Mouse (Mus musculus) ES-Bruce4 (cell line): ENCODE measurements around the gene Rnf222. TPM values are rescaled to one million over a fixed set of nuclear protein-coding genes. Genes with fewer than 3 reads are reported as not detected.

ENCODE experiments used
- H3K27ac ChIP-seq: 2 replicates; pipeline ENCODE4 v1.5.1; 2012; ENCODE audit warnings: low read length, inconsistent platforms; ENCODE audit not compliant: insufficient read depth
- H3K27me3 ChIP-seq: 2 replicates; pipeline ENCODE4 v1.6.1; 2012; ENCODE audit warnings: mild to moderate bottlenecking, low read length, inconsistent platforms; ENCODE audit not compliant: control insufficient read depth, poor library complexity, insufficient read depth, severe bottlenecking
- H3K36me3 ChIP-seq: 2 replicates; pipeline ENCODE4 v1.6.1; 2012; ENCODE audit warnings: inconsistent platforms, mild to moderate bottlenecking, low read length, moderate library complexity; ENCODE audit not compliant: control insufficient read depth, poor library complexity, insufficient read depth, severe bottlenecking
- H3K4me1 ChIP-seq: one replicate; pipeline ENCODE4 v1.8.1; 2011; ENCODE audit warnings: low read length; ENCODE audit not compliant: control insufficient read depth, insufficient read depth
- H3K4me3 ChIP-seq: 2 replicates; pipeline ENCODE4 v1.5.1; 2011; ENCODE audit warnings: low read depth, mild to moderate bottlenecking, low read length
- H3K9ac ChIP-seq: 2 replicates; pipeline ENCODE4 v1.6.1; 2012; ENCODE audit warnings: low read depth, mild to moderate bottlenecking, inconsistent platforms; ENCODE audit not compliant: poor library complexity, severe bottlenecking
- H3K9me3 ChIP-seq: replicated peaks from 2 replicates; pipeline ENCODE4 v1.6.1; 2012; ENCODE audit warnings: mild to moderate bottlenecking, low read length, inconsistent platforms; ENCODE audit not compliant: control insufficient read depth, poor library complexity, insufficient read depth, severe bottlenecking
- CTCF ChIP-seq: IDR thresholded peaks from one replicate; pipeline ENCODE4 v1.8.1; 2011; ENCODE audit warnings: low read depth, low read length
- EP300 ChIP-seq: IDR thresholded peaks from 2 replicates; pipeline ENCODE4 v1.6.1; 2011; ENCODE audit warnings: low read depth, low read length; ENCODE audit not compliant: insufficient read depth
- POLR2A ChIP-seq: IDR thresholded peaks from one replicate; pipeline ENCODE4 v1.8.1; 2011; ENCODE audit warnings: low read length; ENCODE audit not compliant: insufficient read depth
- polyA plus RNA-seq: library from polyadenylated mRNA; stranded (reverse); fragments of >200 nt; gene quantifications from 2 replicates; pipeline ENCODE4 v1.2.4, GENCODE M21; 2011; ENCODE audit warnings: low read depth; ENCODE audit not compliant: missing spikeins, insufficient read depth, insufficient read length

The Rnf222 gene
- polyA plus RNA-seq, 1 experiment: not detected

GRCm38 (mm10) chr11:68945245-68945644 is 56.9 kb downstream of the Rnf222 start:
- H3K27me3 ChIP-seq: no peaks in the 10 kb centered on the region
- no peak overlapping the region for H3K4me3 ChIP-seq
- no peaks in the 10 kb centered on the region for H3K36me3 ChIP-seq
- TF ChIP-seq CTCF (no peak), EP300 (no peak), POLR2A (no peak)
- H3K9me3 ChIP-seq: no peaks in the 10 kb centered on the region
- no peak overlapping the region for H3K9ac ChIP-seq
- peaks cover 2% of the 10 kb centered on the region for H3K4me1 ChIP-seq
- H3K27ac ChIP-seq: no peak overlapping the region

Other genes with a start within 250 kb of the Rnf222 start
- gene Myh10, start 197.0 kb upstream of the Rnf222 start, polyA plus RNA-seq: 157 and 172 TPM in 2 replicates
- 59.3 and 71.7 TPM in 2 replicates for gene Ndel1, start 16.7 kb upstream of the Rnf222 start, polyA plus RNA-seq
- gene Rpl26, start 13.0 kb downstream of the Rnf222 start, polyA plus RNA-seq: 4,511 and 5,371 TPM in 2 replicates
- not detected in 2 replicates for gene Odf4, start 38.5 kb downstream of the Rnf222 start, polyA plus RNA-seq
- gene Arhgef15, start 68.9 kb downstream of the Rnf222 start, polyA plus RNA-seq: 2.6 and 3.7 TPM in 2 replicates
- 3.4 and 4.6 TPM in 2 replicates for gene Slc25a35, start 79.6 kb downstream of the Rnf222 start, polyA plus RNA-seq
- gene Rangrf, start 86.6 kb downstream of the Rnf222 start, polyA plus RNA-seq: 70.3 and 98.6 TPM in 2 replicates
- gene Pfas, start 119.9 kb downstream of the Rnf222 start, polyA plus RNA-seq: 79.6 and 85.3 TPM in 2 replicates
- 164 and 169 TPM in 2 replicates for gene Ctc1, start 127.4 kb downstream of the Rnf222 start, polyA plus RNA-seq
- gene Aurkb, start 157.1 kb downstream of the Rnf222 start, polyA plus RNA-seq: 108 and 121 TPM in 2 replicates
- gene Borcs6, start 171.2 kb downstream of the Rnf222 start, polyA plus RNA-seq: 4.0 and 7.0 TPM in 2 replicates
- gene Tmem107, start 182.3 kb downstream of the Rnf222 start, polyA plus RNA-seq: 17.1 and 24.7 TPM in 2 replicates
- gene Vamp2, start 199.9 kb downstream of the Rnf222 start, polyA plus RNA-seq: 39.5 and 41.6 TPM in 2 replicates
- 25.0 and 29.3 TPM in 2 replicates for gene Per1, start 206.7 kb downstream of the Rnf222 start, polyA plus RNA-seq
- gene Hes7, start 231.9 kb downstream of the Rnf222 start, polyA plus RNA-seq: not detected in 2 replicates
- gene 9130213A22Rik, start 234.0 kb downstream of the Rnf222 start, polyA plus RNA-seq: not detected in 2 replicates
- gene Aloxe3, start 237.3 kb downstream of the Rnf222 start, polyA plus RNA-seq: 1.7 and 2.0 TPM in 2 replicates